Mouse (Mus musculus): Measurements from ENCODE around the gene Ptgs1. TPM values are rescaled to one million over a fixed set of nuclear protein-coding genes. Genes with fewer than 3 reads are reported as not detected.

Gene Ptgs1
- total RNA-seq, 2 experiments from 2014 or later: 13.7 to 16.0 TPM

GRCm38 (mm10) chr2:36215203-36215739 lies 15.0 kb upstream of the Ptgs1 start:
- no peak for DNase-seq

DNA sequence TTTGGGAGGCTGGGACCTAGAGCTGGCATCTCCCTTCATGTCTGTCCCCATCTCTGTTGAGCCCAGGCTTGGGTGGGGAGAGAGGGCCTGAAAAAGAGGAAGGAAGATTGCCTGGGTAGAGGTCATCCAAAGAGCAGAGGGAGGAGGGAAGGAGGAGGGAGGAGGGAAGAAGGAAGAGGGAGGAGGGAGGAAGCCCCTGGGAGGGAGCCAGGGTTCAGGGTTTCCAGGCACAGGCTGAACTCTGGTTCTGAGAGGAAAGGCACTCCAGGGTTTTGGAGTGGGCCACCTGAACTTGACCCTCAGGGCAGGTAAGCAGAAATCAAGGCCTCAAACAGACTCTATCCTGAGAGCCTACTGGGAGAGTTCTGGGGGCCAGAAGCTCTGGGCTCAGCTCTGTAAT lies 13.7 kb upstream of the Ptgs1 start:
- DNase-seq: no peak

DNA sequence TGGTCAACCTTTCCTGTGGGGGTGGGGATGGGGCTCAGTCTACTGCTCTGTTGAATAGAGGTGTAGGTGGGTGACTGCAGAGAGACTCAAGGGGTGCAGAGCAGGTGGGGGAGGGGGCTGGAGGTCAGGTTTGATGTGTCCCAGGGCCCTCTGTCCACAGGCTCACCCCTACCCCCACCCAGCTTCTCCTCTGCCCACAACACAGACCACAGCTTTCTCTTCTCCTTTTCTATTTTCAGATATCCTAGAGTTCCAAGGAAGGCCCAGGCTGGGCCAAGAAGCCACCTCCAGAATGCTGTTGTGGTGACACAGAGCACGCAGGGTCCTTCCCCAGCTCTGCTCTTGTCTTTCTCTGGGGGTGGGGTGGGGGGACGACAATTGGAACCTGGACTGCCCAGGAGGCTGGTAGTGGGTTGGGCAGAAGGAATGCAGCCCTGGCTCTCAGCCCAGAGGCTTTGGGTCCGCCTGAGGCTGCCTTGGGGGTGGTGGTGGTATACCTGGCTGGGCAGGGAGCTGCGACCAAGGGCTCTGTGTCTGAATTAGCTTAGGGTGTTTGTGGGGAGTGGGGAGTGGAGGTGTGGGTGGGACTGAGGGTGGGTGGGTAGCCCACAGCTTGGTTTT lies 13.2 kb upstream of the Ptgs1 start:
- DNase-seq: no peak

DNA sequence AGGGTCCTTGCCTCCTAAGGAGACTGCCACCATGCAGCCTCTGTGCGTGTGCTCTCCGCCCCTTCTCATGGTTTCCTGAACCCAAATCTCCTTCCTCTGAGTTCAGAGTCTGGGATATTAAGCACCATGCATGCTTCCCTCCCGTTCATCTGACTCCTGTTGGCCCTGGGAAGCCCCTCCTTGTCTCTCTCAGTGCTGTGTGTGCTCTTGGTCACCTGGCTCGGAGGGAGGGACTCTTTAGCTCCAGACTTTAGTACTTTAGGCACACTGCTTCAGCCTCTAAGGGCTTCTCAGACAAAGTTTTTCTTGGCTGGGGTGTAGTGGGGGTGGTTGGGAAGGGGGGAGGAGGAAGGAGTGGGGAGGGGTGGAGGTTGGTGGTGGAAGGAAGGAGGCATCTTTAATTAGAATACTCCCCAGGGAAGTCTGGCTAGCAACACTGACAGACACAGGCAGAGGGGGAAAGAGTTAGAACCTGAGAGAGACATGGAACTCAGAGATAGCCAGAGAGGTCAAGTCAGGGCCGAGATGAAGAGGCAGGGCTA lies 12.5 kb upstream of the Ptgs1 start:
- DNase-seq: no peak

GRCm38 (mm10) chr2:36220106-36220505 lies 10.1 kb upstream of the Ptgs1 start:
- no peak for DNase-seq

GRCm38 (mm10) chr2:36220891-36221290 lies 9.3 kb upstream of the Ptgs1 start:
- no peak for DNase-seq

- DNase-seq: no peak
These were observed 7.9 kb upstream of the Ptgs1 start for GRCm38 (mm10) chr2:36222168-36222848.

DNA sequence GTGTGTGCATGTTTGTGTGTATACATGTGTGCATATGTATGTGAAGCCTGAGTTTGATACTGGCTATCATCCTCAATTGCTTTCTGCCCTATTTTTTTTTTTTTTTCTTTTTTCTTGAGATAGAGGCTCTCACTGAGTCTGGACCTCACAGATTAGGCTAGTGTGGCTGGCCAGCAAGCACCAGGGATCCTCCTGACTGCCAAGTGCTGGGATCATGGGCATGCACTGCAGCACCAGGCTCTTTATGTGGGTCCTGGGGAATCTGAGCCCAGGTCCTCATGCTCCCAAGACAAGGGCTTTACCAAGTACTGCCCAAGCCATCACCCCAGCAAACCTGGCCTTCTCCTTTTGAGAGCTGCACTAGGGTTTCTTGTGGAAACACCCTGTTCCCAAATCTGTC lies 6.8 kb upstream of the Ptgs1 start:
- DNase-seq: no peak

DNA sequence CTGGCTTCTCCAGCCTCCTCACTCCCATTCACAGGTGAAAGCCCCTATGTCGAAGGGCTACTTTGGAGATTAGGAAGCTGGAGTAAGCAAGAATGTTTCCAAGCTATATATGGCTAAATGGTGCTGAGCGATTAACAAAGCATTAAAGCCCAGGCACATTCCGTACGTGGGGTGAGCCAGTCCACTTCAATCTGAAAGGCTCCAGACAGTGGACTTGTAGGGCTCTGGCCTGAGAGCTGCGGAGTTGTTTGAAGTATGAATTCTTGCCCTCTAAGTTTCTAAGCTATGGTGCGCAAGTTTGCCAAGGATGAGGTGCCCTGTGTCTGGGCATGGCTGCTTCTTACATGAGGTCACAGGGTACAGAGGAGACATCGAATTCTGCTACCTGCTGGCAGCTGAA lies 6.1 kb upstream of the Ptgs1 start:
- DNase-seq: no peak

DNA sequence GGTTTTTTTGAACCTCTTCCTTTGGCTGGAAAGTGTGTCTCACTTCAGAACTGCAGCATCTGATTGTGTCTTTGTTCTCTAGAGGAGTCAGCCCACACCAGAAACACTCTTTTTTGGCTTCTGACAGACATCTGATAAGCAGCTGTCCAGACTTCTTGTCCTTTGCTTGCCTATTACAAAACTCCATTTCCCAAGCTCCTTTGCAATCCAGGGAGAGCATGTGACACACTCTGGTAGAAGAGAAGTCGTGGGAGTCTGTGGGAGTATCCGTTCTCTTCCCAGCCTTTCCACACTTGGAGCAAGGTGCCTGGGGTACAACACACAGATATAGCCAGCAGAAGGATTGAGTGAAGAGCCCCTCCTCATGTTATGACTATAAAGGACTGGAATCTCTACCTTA lies 5.6 kb upstream of the Ptgs1 start:
- no peak for DNase-seq

DNA sequence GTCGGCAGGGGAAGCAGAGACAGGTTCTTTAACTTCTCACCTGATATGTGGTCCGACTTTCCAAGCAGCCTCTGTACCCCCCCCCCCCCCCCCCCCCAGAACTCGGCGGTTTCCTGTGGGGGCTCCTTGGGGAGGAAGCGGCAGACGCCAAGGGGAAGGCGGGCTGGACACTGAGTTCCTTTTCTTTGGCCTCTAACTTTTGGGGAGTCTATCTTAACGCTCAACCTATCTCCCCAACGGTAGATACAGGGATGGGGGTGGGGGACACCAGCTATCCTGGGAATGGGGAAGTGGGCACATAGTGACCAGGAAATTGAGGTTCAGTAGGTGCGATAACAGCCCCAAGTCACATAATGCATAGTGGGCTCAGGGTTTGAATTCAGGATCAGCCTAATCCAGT lies 741 bp downstream of the Ptgs1 start:
- DNase-seq: no peak

GRCm38 (mm10) chr2:36234526-36235368 lies 4.5 kb downstream of the Ptgs1 start:
- no peak for DNase-seq

- DNase-seq: peak; percentile 77
These were observed 5.7 kb downstream of the Ptgs1 start for GRCm38 (mm10) chr2:36235917-36236316.

DNA sequence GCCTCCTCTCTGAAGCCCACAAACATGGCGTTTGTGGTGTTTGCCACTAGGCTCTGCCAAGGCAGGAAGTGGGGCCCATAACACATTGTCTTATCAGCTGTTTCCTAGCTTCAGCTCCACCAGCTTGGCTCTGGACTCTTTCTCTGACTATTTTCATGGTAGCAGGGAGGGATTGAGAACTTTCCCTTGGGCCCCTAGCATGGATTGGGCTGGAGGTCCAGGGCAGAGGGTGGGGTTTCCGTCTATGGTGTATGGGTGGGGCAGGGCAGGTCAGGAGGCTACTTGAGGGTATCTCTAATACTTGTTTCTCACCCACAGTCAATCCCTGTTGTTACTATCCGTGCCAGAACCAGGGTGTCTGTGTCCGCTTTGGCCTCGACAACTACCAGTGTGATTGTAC lies 6.7 kb downstream of the Ptgs1 start:
- no peak for DNase-seq

DNA sequence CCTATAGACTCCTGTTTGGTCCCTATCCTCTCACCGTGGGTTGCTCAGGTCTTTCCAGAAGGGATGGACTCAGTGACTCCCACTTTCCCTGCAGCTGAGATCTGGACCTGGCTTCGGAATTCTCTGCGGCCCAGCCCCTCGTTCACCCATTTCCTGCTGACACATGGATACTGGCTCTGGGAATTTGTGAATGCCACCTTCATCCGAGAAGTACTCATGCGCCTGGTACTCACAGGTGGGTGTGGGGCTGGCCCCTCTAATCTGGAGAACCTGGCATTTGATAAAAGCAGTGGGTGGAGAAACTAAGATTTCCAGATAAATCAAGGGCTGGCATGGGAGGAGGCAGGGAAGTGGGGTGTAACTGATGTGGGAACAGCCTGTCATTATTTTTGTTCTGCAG lies 7.3 kb downstream of the Ptgs1 start:
- DNase-seq: no peak

GRCm38 (mm10) chr2:36238467-36238866 lies 8.2 kb downstream of the Ptgs1 start:
- DNase-seq: no peak

- DNase-seq: no peak
These were observed 8.7 kb downstream of the Ptgs1 start for GRCm38 (mm10) chr2:36238951-36239350.

GRCm38 (mm10) chr2:36242514-36242913 lies 12.3 kb downstream of the Ptgs1 start:
- no peak for DNase-seq

DNA sequence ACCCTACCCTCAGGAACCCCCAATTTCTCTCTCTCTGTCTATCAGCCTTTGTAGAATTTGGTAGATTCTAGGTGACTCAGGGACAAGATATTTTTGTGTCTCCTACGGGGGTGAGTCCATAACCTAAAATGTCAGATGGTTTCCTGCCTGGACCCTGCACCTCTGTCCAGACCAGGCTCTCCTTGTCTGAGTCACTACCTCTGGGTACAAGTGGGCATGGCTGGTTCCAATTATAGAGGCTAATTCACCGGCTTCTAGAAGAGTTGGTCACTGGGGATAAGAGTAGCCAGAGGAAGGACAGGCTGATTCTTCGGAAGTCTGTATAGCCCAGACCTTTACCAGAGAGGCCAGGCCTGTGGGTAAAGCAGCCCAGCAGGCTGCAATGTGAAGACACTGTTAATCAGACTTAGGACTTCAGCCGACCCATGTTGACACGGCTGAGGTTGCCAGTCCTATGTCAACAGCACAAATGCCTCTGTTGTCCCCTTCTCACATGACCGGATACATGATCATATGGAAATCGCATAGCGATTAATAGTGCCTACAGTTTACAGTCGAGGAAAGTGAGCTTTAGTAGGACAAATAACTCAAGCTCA lies 13.2 kb downstream of the Ptgs1 start:
- no peak for DNase-seq

DNA sequence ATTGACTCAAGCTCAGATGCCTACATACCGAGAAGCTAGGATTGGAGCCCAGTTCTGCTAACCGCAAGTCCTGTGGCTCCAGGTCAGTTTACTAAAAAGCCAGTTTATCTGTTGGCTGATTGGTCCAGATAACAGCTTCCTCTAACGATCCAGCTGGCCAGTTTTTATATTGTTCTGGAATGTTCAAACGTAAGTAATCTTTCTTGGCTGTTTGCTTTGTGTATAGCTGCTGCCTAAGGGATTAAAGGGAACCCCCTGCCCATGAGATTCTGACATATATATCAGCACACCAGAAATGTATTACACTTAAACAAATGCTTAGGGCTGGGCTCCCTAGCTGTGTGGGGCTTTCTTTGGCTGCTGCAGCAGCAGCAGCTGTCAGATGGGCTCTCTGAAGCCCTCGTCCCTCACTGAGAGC lies 13.7 kb downstream of the Ptgs1 start:
- no peak for DNase-seq

GRCm38 (mm10) chr2:36244705-36245104 lies 14.5 kb downstream of the Ptgs1 start:
- DNase-seq: no peak

GRCm38 (mm10) chr2:36247964-36248363 lies 17.7 kb downstream of the Ptgs1 start:
- no peak for DNase-seq

DNA sequence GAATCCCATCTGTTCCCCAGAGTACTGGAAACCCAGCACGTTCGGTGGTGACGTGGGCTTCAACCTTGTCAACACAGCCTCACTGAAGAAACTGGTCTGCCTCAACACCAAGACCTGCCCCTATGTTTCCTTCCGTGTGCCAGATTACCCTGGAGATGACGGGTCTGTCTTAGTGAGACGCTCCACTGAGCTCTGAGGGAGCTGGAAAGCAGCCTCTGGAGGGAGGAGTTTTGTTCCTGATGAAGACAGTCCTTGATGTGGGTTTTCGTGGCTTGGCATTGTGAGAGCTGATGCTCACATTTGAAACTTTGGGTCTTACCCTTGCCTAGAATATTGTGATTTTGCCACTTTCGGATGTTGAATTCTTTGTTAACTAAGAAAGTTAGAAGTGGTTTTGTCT lies 20.9 kb downstream of the Ptgs1 start:
- DNase-seq: no peak

Measured in heart, postnatal 4 days (tissue).